Mouse (Mus musculus) thymus, adult 2 months (tissue): ENCODE data around the gene Il1rap. TPM values are rescaled to one million over a fixed set of nuclear protein-coding genes. Genes with fewer than 3 reads are reported as not detected.
A peak's percentile ranks its signal among the peaks of the same experiment; 100 is the strongest.

Experiments
- DNase-seq: peaks from one replicate; pipeline ENCODE4 v3.0.0; 2021
- H3K27ac ChIP-seq: fragments of 200-500 bp; 2 replicates; pipeline ENCODE4 v1.5.1; 2012; ENCODE audit warnings: low read length, control low read depth; ENCODE audit not compliant: control insufficient read depth, insufficient read depth
- H3K27me3 ChIP-seq: fragments of 200-500 bp; 2 replicates; pipeline ENCODE4 v1.6.1; 2012; ENCODE audit warnings: mild to moderate bottlenecking, low read length, moderate library complexity, mixed read lengths; ENCODE audit not compliant: control insufficient read depth, insufficient read depth
- H3K36me3 ChIP-seq: fragments of 200-500 bp; 2 replicates; pipeline ENCODE4 v1.6.1; 2012; ENCODE audit warnings: mild to moderate bottlenecking, low read length, moderate library complexity; ENCODE audit not compliant: control insufficient read depth, insufficient read depth
- H3K4me1 ChIP-seq: fragments of 200-500 bp; replicated peaks from 2 replicates; pipeline ENCODE4 v1.6.1; 2012; ENCODE audit warnings: low read length; ENCODE audit not compliant: control insufficient read depth, insufficient read depth
- H3K4me3 ChIP-seq: fragments of 200-500 bp; 2 replicates; pipeline ENCODE4 v1.5.1; 2012; ENCODE audit warnings: mild to moderate bottlenecking, low read length, control low read depth, moderate library complexity; ENCODE audit not compliant: control insufficient read depth, insufficient read depth
- CTCF ChIP-seq: fragments of 200-500 bp; IDR thresholded peaks from 2 replicates; pipeline ENCODE4 v1.5.1; 2012; ENCODE audit warnings: mild to moderate bottlenecking, control low read depth, low read length, moderate library complexity, borderline replicate concordance; ENCODE audit not compliant: control insufficient read depth, poor library complexity, insufficient read depth; ENCODE audit errors: extremely low read depth
- POLR2A ChIP-seq: fragments of 200-500 bp; IDR thresholded peaks from 2 replicates; pipeline ENCODE4 v1.6.1; 2012; ENCODE audit warnings: mild to moderate bottlenecking, low read length, control low read depth, moderate library complexity; ENCODE audit not compliant: control insufficient read depth, poor library complexity, insufficient read depth; ENCODE audit errors: extremely low read depth
- WGBS: fragments of 180-500 bp; shearing (Covaris S2); methylation state at CpG from one replicate; pipeline ENCODE4 v1.1.7; 2018; 5-methylcytosine and 5-hydroxymethylcytosine counted together
- polyA plus RNA-seq: library from polyadenylated mRNA; depleted of rRNA; stranded (reverse); fragments of >200 nt; gene quantifications from 2 replicates; pipeline ENCODE4 v1.2.3, GENCODE M21; 2012; rRNA removed

Gene Il1rap
- 3.2 and 3.6 TPM in 2 replicates for polyA plus RNA-seq

DNA sequence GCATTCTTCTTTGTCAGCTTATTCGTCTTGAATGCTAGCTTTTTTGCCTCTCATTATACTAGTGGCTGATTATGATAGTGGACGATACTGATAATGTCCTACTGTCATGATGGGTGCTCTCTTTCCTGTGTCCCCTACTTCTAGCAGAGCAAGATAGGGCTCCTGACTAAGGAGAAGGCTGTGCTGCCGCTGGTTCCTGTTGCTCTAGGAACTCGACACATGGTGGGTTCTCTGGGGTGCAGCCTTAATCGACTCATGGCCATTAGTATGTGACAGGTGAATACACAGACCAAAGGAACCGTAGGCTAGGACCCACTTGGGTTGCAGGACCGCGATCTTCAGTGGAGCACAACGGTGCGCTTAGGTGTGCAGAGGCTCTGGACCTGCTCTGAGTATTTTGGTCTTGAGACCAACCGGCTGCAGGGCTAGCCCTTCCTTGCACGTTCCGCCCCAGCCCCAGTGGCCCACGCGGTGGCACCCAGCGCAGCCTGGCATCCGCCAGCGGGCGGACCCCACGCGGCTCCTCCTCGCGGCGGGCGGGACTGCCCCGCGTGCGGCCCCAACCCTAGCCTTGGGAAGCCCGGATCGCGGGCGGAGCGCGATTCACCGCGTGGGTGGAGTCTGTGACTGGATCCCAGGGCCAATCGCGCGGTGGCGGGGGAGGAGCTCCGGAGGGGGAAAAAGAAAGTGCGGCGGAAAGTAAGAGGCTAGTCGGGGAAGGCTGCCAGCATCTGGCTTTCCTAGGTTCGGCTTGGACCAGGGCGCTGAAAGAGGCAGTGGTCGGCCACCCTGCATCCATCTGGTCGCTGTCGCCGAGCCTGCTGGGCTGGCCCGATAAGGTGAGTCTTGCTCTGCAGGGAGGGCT, at the start of gene Il1rap:
Gene Il1rap, plus strand, starts transcription at position 657 of the 865 bp plus-strand sequence.
- DNase-seq, result peak; percentile 94
- H3K36me3 ChIP-seq, result no peaks in the 10 kb centered on the region
- peak within 1 kb of the TSS; percentile 85 for H3K4me3 ChIP-seq
- no peaks in the 10 kb centered on the region for H3K27me3 ChIP-seq
- 4% methylated on average over 51 of the region's 51 CpGs for WGBS
- peaks cover 10% of the 10 kb centered on the region for H3K4me1 ChIP-seq
- TF ChIP-seq CTCF (peak; percentile 60), POLR2A (peak; percentile 41; the same call in 1 of the 2 replicates)
- H3K27ac ChIP-seq, result no peak within 1 kb of the TSS

DNA sequence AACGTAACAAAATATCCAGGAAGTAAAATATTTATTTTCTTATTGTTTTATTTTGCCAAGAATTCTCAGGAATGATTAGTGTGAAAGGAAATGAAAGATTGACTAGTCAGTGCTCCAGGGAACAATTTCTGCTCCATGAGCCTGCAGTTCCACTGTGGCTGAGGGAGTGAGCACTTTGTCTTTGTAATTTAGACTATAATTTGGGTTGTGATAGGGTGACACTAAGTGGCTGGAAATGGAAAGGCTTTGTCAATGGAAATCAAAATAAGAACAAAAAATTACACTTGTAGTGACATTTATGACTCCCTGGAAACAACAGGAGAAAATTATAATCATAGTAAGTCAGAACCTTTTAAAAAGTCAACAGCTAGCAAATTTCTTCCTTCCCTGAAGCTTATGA, 49.2 kb upstream of the Il1rap start:
- no peak overlapping the region for H3K4me3 ChIP-seq
- no peak for DNase-seq
- TF ChIP-seq POLR2A (no peak), CTCF (no peak)
- H3K4me1 ChIP-seq, result no peaks in the 10 kb centered on the region
- no peaks in the 10 kb centered on the region for H3K27me3 ChIP-seq
- H3K36me3 ChIP-seq, result no peaks in the 10 kb centered on the region
- no peak overlapping the region for H3K27ac ChIP-seq
- WGBS, result 93% methylated on average over 1 of the region's 1 CpGs

DNA sequence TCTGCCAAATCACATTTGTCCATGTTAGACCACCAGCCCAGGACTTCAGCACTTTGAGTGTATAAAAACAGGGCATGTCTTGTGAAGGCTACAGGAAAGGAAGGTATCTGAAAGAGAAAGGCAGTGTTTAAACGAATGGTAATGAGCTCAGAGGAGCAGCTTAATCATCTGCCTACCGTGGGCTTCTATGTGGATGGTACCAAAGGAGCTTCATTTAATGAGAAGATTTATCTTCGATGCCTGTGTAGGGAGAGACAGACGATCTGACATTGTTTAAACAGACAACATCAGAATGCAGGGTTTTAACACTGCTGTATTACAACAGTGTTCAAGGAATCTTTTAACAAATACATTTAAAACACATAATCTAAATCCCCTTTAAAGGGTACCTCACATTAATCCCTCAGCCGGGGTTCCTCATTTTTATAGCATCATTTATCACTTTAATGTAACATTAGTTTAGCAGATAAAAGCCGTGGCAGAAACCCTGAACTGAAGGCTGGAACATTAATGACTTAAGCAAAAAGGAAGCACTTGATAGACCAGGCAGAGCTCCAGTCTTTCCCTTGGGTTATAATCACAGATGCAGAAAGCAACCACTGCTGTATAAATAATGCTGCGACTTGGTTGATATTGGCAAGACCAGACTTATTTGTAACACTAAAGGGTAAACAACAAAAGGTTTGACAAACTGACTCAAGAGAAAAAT, 35.2 kb upstream of the Il1rap start:
- H3K27ac ChIP-seq, result no peak overlapping the region
- H3K4me1 ChIP-seq, result no peaks in the 10 kb centered on the region
- WGBS, result 52% methylated on average over 7 of the region's 7 CpGs
- TF ChIP-seq CTCF (no peak), POLR2A (no peak)
- H3K4me3 ChIP-seq, result no peak overlapping the region
- no peaks in the 10 kb centered on the region for H3K36me3 ChIP-seq
- H3K27me3 ChIP-seq, result no peaks in the 10 kb centered on the region
- DNase-seq, result no peak

DNA sequence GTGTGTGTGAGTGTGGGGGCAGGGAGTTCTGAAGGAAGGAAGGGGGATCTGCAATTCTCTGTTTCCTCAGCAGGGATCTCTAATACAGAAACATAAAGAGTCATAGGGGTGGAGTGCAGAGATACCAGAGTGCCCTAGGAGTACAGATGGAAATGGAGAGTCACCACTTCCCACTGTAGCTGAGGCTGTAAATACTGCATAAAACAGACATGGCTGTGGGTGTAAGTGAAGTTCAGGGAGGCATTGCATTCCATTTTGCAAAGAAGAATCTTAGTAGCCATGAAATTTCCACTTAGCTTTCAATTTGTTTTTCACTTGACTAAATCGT, 34.7 kb upstream of the Il1rap start:
- Histone ChIP-seq H3K4me1 (no peaks in the 10 kb centered on the region), H3K27me3 (no peaks in the 10 kb centered on the region), H3K4me3 (no peak overlapping the region), H3K36me3 (no peaks in the 10 kb centered on the region), H3K27ac (no peak overlapping the region)
- TF ChIP-seq POLR2A, result no peak
- TF ChIP-seq CTCF, result no peak
- 97% methylated on average over 1 of the region's 1 CpGs for WGBS
- DNase-seq, result no peak

DNA sequence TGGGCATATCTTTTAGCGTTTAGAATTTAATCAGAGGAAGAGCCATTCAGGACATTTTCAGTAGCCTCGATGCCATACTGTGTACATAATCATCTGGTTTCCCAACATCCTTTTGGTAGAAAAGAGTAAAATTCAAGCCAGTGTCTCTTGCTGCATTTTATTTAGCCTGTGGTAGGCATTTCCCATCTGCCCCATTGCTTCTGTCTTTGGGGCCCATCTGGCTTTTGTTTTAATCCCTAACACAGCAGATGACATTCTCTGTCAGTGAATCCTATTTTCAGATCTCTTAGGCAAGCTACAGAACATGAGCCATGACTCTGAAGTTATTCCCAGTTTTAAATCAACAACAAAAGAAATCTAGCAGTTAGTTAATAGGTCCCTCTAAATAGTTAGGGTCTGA, 32.3 kb upstream of the Il1rap start:
- TF ChIP-seq CTCF (no peak), POLR2A (no peak)
- H3K36me3 ChIP-seq, result no peaks in the 10 kb centered on the region
- no peak overlapping the region for H3K27ac ChIP-seq
- H3K4me3 ChIP-seq, result no peak overlapping the region
- no peaks in the 10 kb centered on the region for H3K27me3 ChIP-seq
- WGBS, result 93% methylated on average over 2 of the region's 2 CpGs
- DNase-seq, result no peak
- H3K4me1 ChIP-seq, result no peaks in the 10 kb centered on the region

DNA sequence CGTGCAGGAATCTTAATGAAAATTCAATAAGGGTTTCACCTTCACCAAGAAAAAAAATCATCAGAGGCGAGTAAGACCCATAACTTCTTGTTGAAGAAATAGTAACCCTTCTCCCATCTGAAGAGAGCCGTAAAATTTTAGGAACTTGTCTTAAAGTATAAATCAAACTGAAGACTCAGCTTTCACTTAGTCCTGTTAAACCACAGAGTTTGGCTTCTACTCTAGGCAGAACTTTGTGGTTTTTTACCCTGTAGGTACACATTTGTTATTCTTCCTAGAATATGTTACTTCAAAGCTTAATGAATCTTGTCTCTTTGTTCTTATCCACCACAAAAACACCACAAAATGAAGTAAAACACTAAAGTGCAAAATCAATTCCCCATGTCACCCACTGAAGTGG, 29.3 kb upstream of the Il1rap start:
- TF ChIP-seq POLR2A, result no peak
- TF ChIP-seq CTCF, result no peak
- Histone ChIP-seq H3K36me3 (no peaks in the 10 kb centered on the region), H3K4me3 (no peak overlapping the region), H3K4me1 (no peaks in the 10 kb centered on the region), H3K27ac (no peak overlapping the region), H3K27me3 (no peaks in the 10 kb centered on the region)
- no peak for DNase-seq
- WGBS, result 17% methylated on average over 3 of the region's 3 CpGs
